Mouse (Mus musculus) mature B cell (primary cell): ENCODE data around the gene Tmem9.

Experiments used
- in situ Hi-C: fragments of 300-500 bp; cut with MboI; formaldehyde crosslinking; loops from 2 replicates; pipeline ENCODE4 v1.14.3; 2019

Gene Tmem9

DNA sequence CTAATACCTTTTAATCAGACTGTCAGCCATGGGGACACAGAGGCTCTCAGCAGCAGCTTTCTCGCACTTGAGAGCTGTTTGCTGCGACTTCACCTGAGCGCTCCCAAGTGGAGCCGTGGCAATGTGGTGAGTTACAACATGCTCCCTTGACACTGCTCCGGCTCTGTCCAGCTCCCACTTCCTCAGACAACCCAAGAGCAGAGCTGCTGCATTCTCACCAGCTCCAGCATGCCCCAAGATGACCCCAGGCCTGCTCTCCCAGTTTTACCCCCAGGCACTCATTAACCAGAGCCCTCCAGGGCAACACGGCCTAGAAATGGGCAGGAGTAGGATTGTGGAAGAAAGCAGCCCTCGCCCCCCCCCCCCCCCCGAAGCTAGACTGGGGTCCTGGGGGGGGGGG, 23.7 kb downstream of the Tmem9 start:
- in situ Hi-C loops: no loop called here

DNA sequence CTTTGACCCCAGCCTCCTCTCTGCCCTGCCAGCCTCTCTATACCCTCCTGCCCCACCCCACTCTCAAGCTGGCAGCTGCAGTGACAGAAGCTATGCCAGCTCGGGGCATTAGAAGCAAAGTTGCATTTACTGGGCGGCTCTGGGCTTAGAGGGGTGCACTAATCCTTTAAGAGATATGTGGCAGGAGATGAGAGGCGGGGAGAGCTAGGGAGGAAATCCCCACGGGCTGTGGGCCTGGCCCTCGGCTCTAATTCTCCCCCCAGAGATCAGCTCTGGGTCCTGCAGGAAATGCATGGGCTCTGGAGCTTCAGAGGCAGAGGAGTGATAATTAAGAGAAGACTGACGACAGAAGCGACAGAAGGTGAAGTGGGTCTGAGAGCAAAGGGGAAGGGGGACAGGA, 25.0 kb downstream of the Tmem9 start:
- in situ Hi-C loops: no loop called here

- in situ Hi-C loops: no loop called here
Observed at GRCm38 (mm10) chr1:136038746-136039538, 31.0 kb downstream of the Tmem9 start.

DNA sequence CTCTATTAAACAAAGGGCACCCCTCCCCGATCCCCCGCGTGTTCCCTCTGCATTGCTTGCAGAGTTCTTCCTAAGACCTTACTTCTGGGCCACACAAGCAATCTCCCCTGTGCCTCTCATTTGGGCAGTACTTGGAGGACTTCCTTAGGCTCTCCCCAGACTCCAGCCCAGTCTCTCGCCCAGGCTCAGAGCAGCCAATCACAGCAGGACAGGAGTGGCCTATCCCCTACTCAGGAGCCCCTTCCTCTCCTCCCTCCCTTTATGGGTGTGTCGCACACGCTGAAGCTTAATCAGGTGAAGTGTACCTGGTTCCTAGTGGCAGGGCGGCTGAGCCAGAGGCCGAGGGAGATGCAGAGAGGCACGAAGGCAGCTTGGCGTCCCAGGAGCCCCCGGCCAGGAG, 32.5 kb downstream of the Tmem9 start:
- in situ Hi-C loops: no loop called here

DNA sequence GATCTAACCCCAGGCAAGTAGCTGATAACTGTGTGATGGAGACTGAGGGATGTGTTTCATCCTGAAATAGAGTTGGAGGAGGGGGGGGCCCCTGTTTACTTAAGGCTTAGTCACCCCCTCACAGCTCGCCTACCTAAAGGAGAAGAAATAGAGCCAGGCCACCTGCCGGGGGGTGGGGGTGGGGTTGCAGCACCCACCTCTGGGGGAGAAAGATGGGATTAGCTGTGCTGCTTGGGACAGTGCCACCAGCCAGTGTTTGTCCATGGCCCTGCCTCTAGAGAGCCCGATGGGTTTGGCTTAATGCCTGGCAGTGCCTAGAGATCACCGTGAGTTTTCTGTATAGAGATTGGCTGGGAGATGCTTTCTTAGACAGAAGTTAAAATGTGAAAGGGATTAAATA, 32.9 kb downstream of the Tmem9 start:
- in situ Hi-C loops: no loop called here

DNA sequence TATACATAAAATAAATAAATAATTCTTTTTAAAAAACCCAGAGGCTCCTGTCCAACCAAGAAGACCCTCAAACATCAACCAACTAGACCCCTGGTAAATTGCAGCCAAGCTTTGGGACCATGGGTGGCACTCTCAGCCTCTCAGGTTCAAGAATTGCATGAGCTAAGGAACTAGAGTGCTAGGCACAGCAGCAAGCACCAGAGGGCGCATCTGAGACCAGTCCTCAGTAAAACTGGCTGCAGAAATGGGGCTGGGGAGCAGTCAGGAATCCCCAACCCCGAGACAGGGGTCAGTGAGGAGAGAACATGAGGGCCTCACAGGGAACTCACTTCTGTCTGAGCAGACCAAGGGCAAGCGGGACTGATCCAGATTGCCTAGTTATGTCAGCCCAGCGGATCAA, 37.8 kb downstream of the Tmem9 start:
- in situ Hi-C loops: no loop called here

- in situ Hi-C loops: no loop called here
Observed at GRCm38 (mm10) chr1:136047432-136047831, 39.5 kb downstream of the Tmem9 start.

GRCm38 (mm10) chr1:136047894-136048293, 39.9 kb downstream of the Tmem9 start:
- in situ Hi-C loops: no loop called here

GRCm38 (mm10) chr1:136050312-136051012, 42.5 kb downstream of the Tmem9 start, which contains the start of gene Ascl5:
Gene Ascl5, plus strand, starts transcription at chr1:136050804.
- in situ Hi-C loops: no loop called here

GRCm38 (mm10) chr1:136051013-136051315, 43.0 kb downstream of the Tmem9 start:
- in situ Hi-C loops: no loop called here

DNA sequence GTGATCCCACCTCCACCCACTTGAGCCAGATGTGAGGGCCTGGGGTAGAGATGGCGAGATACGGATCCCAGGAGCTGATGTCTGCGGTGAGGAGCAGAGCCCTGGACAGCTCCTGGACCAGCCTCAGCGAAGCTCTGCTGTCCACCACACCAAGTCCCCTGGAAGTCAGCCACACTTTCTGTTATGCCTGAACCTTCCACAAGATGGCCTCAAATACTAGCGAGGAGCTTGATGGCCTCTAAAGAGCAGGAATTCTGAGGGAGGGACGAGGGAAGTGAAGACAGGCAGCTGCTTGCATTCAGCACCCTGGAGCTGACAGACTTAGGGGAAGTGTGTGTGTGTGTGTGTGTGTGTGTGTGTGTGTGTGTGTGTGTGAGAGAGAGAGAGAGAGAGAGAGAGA, 43.5 kb downstream of the Tmem9 start:
- in situ Hi-C loops: no loop called here

- in situ Hi-C loops: no loop called here
Observed at GRCm38 (mm10) chr1:136052547-136052946, 44.6 kb downstream of the Tmem9 start, which contains the start of gene Cacna1s. Gene Cacna1s, plus strand, starts transcription at chr1:136052750.

- in situ Hi-C loops: no loop called here
Observed at GRCm38 (mm10) chr1:136055771-136056170, 47.8 kb downstream of the Tmem9 start.

DNA sequence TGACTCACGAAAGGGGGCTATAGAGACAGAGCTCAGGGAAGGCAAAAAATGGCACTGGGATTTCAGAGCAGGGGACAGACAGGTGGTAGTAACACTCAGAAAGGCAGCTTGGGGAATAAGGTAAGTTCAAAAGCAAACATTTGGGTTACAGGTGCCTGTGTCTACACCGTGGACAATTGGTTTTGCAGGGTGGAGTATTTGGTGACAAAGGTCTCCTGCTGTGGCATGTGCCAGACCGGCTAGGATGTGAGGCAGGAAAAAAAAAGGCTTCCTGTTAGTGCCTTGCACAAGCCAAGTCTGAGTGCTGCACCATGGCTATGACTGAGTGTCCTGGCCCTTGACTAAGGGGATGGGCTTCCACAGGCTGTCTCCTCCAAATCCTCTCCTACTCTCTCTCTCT, 50.6 kb downstream of the Tmem9 start:
- in situ Hi-C loops: no loop called here

GRCm38 (mm10) chr1:136061041-136061789, 53.3 kb downstream of the Tmem9 start:
- in situ Hi-C loops: no loop called here

DNA sequence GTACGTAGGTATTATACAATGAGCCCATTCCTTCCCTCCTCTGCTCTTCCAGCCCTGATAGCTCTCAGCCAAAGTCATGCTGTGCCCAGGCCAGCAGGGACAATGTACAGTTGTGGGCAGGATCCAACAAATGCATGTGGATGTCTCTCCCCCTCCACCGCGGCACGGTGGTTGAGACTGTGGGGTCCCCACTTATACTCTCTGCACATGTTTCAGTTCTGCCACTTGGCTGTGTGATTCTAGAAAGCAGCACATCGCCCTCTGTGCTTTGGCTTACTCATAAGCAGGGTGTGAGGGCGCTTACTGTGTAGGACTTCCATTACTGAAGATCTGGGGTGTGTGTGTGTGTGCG, 53.8 kb downstream of the Tmem9 start:
- in situ Hi-C loops: no loop called here

GRCm38 (mm10) chr1:136063991-136064390, 56.0 kb downstream of the Tmem9 start:
- in situ Hi-C loops: no loop called here

GRCm38 (mm10) chr1:136066621-136067020, 58.7 kb downstream of the Tmem9 start:
- in situ Hi-C loops: no loop called here

- in situ Hi-C loops: no loop called here
Observed at GRCm38 (mm10) chr1:136067579-136067978, 59.6 kb downstream of the Tmem9 start.

GRCm38 (mm10) chr1:136076086-136076485, 68.1 kb downstream of the Tmem9 start:
- in situ Hi-C loops: no loop called here

DNA sequence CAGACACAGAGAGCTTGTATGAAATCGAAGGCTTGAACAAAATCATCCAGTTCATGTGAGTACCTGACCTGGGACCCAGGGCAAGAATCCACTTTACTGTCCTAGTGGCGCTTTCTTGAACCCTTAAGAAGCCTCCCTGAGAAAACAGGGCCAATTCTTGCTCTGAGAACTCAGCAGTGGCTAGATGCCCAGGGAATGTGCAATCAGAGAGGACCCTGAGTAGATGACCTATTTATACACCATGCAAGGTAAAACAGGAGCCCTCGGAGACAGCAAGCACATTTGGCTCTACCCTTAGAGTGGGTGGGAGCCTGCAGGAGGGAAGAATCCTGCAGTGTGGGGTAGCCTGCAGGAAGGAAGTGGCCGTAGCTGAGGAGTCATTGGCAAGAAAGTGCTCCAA, 69.7 kb downstream of the Tmem9 start:
- in situ Hi-C loops: no loop called here

DNA sequence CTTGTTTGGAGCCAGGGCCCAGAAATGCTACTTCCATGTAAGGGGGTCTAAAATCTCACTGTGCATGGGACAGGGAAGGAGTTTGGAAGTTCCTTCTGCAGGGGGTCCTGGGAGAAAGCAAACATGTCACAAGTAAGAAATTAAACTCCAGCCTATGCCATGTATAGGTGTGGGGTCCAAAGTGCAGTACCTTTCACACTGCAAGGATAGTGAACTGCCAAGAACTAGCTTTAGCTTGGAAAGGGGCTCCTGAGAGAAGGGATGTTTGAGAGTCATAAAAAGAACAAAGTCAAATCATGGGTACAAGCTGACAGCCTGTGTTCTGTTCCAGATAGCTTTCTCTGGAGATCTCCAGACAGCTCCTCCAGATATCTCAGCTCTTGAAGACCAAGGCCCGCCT, 73.2 kb downstream of the Tmem9 start:
- in situ Hi-C loops: no loop called here
